Mouse (Mus musculus): Measurements from ENCODE around the gene Trim43a.

DNA sequence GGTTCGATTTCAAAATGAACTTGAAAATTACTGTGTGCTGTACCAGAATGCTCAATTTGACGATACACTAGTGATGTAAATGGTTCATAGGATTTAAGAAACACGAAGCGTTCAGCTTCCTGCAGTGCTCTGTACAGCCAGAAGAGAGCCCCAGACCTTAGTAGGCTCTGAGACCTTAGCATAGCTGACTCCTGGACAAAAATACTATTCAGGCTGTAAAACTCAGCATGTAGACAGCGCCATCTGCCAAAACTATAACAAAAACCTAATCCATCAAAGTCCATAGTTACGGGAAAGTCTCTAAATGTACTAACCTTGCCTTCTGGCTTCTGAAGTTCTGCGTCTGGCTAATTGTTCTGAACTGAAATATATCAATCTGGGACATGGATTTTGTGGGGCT lies 33.4 kb upstream of the Trim43a start:
- TF ChIP-seq ZC3H11A (IDR thresholded peaks at IDR 0.05; ENCODE audit: borderline replicate concordance, low read depth, low read length) (0 out of 2 replicates have a peak, but pooled peaks have one; percentile 12), HCFC1 (IDR thresholded peaks at IDR 0.05; ENCODE audit: borderline replicate concordance, insufficient read depth, low read length) (no peak), ZNF384 (IDR thresholded peaks at IDR 0.05; ENCODE audit: low read depth, low read length) (no peak), CHD2 (IDR thresholded peaks at IDR 0.05; ENCODE audit: low read depth, low read length) (no peak), MAFK (IDR thresholded peaks at IDR 0.05; ENCODE audit: insufficient read depth, low read depth, low read length) (no peak)
